Mouse (Mus musculus): Measurements from ENCODE around the gene Ubap2l.

DNA sequence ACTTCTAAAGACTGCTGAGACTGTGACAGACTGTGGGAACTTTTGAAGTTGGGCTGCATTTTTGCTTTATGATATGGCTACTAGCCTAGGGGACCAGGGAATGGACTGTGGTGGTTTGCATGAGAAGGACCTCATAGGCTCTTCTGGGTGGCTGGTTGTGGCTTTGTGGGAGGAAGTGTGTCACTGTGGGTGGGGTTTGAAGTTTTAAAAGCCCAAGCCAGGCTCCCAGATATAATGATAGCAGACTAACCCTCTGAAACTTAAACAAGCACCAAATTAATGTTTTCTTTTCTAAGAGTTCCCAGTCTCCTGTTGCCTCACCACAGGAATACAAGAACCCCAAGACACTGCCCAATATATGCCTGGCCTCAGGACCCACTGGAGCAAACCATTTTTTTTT lies 75.6 kb downstream of the Ubap2l start:
- TF ChIP-seq CTCF (IDR thresholded peaks at IDR 0.05; ENCODE audit: low read depth, low read length) (no peak), POLR2A (IDR thresholded peaks at IDR 0.05; ENCODE audit: extremely low read depth, insufficient read depth, low read length) (no peak)

Measured in liver, adult 2 months (tissue).